Mouse (Mus musculus) CH12.LX (cell line): ENCODE measurements around the gene Sh2d4b. TPM values are rescaled to one million over a fixed set of nuclear protein-coding genes. Genes with fewer than 3 reads are reported as not detected.

Experiments
- DNase-seq: peaks from one replicate; pipeline ENCODE4 v3.0.0-alpha.2; 2013; ENCODE audit errors: extremely low read depth
- H3K27ac ChIP-seq: 2 replicates; pipeline ENCODE4 v1.5.1; 2012; ENCODE audit warnings: low read depth, mild to moderate bottlenecking, control low read depth, moderate library complexity; ENCODE audit not compliant: insufficient read depth
- H3K27me3 ChIP-seq: replicated peaks from 2 replicates; pipeline ENCODE3; 2012; ENCODE audit warnings: inconsistent platforms
- H3K36me3 ChIP-seq, 2 experiments: replicated peaks in 1 of 2; 2 replicates each; pipeline versions ENCODE3 to v1.6.1; 2012; ENCODE audit warnings: inconsistent platforms in 1 of 2, low read length in 1 of 2, mild to moderate bottlenecking in 1 of 2, mixed read lengths in 1 of 2, moderate library complexity in 1 of 2; ENCODE audit not compliant: control insufficient read depth in 1 of 2, insufficient read depth in 1 of 2
- H3K4me1 ChIP-seq, 2 experiments: 2 replicates each; pipeline ENCODE4 v1.6.1; 2012; ENCODE audit warnings: inconsistent platforms in 1 of 2, moderate library complexity in 1 of 2; ENCODE audit not compliant: insufficient read depth in 2 of 2, control insufficient read depth in 1 of 2
- H3K4me2 ChIP-seq: 2 replicates; pipeline ENCODE4 v1.6.1; 2012; ENCODE audit warnings: low read depth, mild to moderate bottlenecking, control low read depth; ENCODE audit not compliant: poor library complexity, insufficient read depth, severe bottlenecking
- H3K4me3 ChIP-seq, 3 experiments: fragments of 150-350 bp in 1 of 3; sonication (generic) in 1 of 3; replicated peaks in 1 of 3; 2 replicates each; pipeline versions ENCODE3 to v1.5.1; 2011 to 2012; ENCODE audit warnings: low read depth in 2 of 3, low read length in 2 of 3, mild to moderate bottlenecking in 2 of 3, moderate library complexity in 2 of 3, control low read depth in 1 of 3, improper control_type of control experiment in 1 of 3, inconsistent platforms in 1 of 3, mixed read lengths in 1 of 3; ENCODE audit not compliant: poor library complexity in 1 of 3
- H3K79me2 ChIP-seq: replicated peaks from 2 replicates; pipeline ENCODE4 v1.6.1; 2012; ENCODE audit warnings: mild to moderate bottlenecking, moderate library complexity; ENCODE audit not compliant: control insufficient read depth, poor library complexity, insufficient read depth, severe bottlenecking; ENCODE audit errors: extremely low read depth
- H3K9ac ChIP-seq: 2 replicates; pipeline ENCODE4 v1.6.1; 2012; ENCODE audit warnings: low read depth, mild to moderate bottlenecking, control low read depth, moderate library complexity; ENCODE audit not compliant: insufficient read depth
- H3K9me3 ChIP-seq: replicated peaks from 2 replicates; pipeline ENCODE3; 2012; ENCODE audit warnings: low read length, inconsistent platforms, mixed read lengths
- CHD2 ChIP-seq: IDR thresholded peaks from 2 replicates; pipeline ENCODE4 v1.6.1; 2011; ENCODE audit warnings: low read length, improper control_type of control experiment
- CTCF ChIP-seq, 2 experiments: IDR thresholded peaks in 1 of 2; conservative IDR thresholded peaks in 1 of 2; 2 replicates each; pipeline ENCODE4 v1.5.1; 2011 to 2012; ENCODE audit warnings: low read depth in 2 of 2, low read length in 2 of 2, improper control_type of control experiment in 1 of 2, inconsistent platforms in 1 of 2, mild to moderate bottlenecking in 1 of 2, moderate library complexity in 1 of 2
- E2F4 ChIP-seq: IDR thresholded peaks from 2 replicates; pipeline ENCODE4 v1.6.1; 2011; ENCODE audit warnings: low read depth, low read length, improper control_type of control experiment; ENCODE audit not compliant: insufficient replicate concordance
- ELF1 ChIP-seq: IDR thresholded peaks from 2 replicates; pipeline ENCODE4 v1.6.1; 2014; ENCODE audit warnings: low read depth, mild to moderate bottlenecking, inconsistent platforms, low read length, improper control_type of control experiment
- EP300 ChIP-seq: IDR thresholded peaks from 2 replicates; pipeline ENCODE4 v1.6.1; 2011; ENCODE audit warnings: low read length, improper control_type of control experiment
- HCFC1 ChIP-seq: IDR thresholded peaks from 2 replicates; pipeline ENCODE4 v1.6.1; 2012; ENCODE audit warnings: low read depth, mild to moderate bottlenecking, inconsistent platforms, low read length, improper control_type of control experiment
- IRF4 ChIP-seq: IDR thresholded peaks from 2 replicates; pipeline ENCODE4 v1.6.1; 2014; ENCODE audit warnings: low read depth, mild to moderate bottlenecking, inconsistent platforms, low read length, improper control_type of control experiment
- JUN ChIP-seq: IDR thresholded peaks from 2 replicates; pipeline ENCODE4 v1.6.1; 2011; ENCODE audit warnings: low read depth, mild to moderate bottlenecking, low read length, improper control_type of control experiment, moderate library complexity; ENCODE audit not compliant: insufficient read depth
- JUND ChIP-seq: conservative IDR thresholded peaks from 2 replicates; pipeline ENCODE4 v1.6.1; 2011; ENCODE audit warnings: low read depth, low read length, improper control_type of control experiment
- KAT2A ChIP-seq: IDR thresholded peaks from 2 replicates; pipeline ENCODE4 v1.6.1; 2012; ENCODE audit warnings: low read length, improper control_type of control experiment, inconsistent platforms; ENCODE audit not compliant: insufficient replicate concordance
- MAFK ChIP-seq: IDR thresholded peaks from 2 replicates; pipeline ENCODE4 v1.6.1; 2011; ENCODE audit warnings: low read length, improper control_type of control experiment; ENCODE audit not compliant: insufficient replicate concordance
- MXI1 ChIP-seq: IDR thresholded peaks from 2 replicates; pipeline ENCODE4 v1.6.1; 2011; ENCODE audit warnings: mild to moderate bottlenecking, low read depth, low read length, improper control_type of control experiment
- MYC ChIP-seq: IDR thresholded peaks from 2 replicates; pipeline ENCODE4 v1.6.1; 2011; ENCODE audit warnings: low read depth, mild to moderate bottlenecking, improper control_type of control experiment, low read length
- POLR2A ChIP-seq: IDR thresholded peaks from 2 replicates; pipeline ENCODE4 v1.6.1; 2011; ENCODE audit warnings: low read depth, mild to moderate bottlenecking, improper control_type of control experiment, low read length
- RAD21 ChIP-seq: IDR thresholded peaks from 2 replicates; pipeline ENCODE4 v1.6.1; 2011; ENCODE audit warnings: low read depth, mild to moderate bottlenecking, low read length, improper control_type of control experiment, moderate library complexity
- UBTF ChIP-seq: IDR thresholded peaks from 2 replicates; pipeline ENCODE4 v1.6.1; 2012; ENCODE audit warnings: low read depth, mild to moderate bottlenecking, inconsistent platforms, low read length, improper control_type of control experiment, moderate library complexity
- USF1 ChIP-seq: IDR thresholded peaks from 2 replicates; pipeline ENCODE4 v1.6.1; 2014; ENCODE audit warnings: low read depth, mild to moderate bottlenecking, inconsistent platforms, low read length, improper control_type of control experiment
- USF2 ChIP-seq: conservative IDR thresholded peaks from 2 replicates; pipeline ENCODE4 v1.6.1; 2011; ENCODE audit warnings: low read depth, low read length, improper control_type of control experiment
- ZMIZ1 ChIP-seq: IDR thresholded peaks from 2 replicates; pipeline ENCODE4 v1.6.1; 2012; ENCODE audit warnings: low read depth, mild to moderate bottlenecking, inconsistent platforms, low read length, improper control_type of control experiment
- ZNF384 ChIP-seq: IDR thresholded peaks from 2 replicates; pipeline ENCODE4 v1.6.1; 2012; ENCODE audit warnings: low read depth, low read length, improper control_type of control experiment, inconsistent platforms
- dilution Hi-C: fragments of 300-500 bp; cut with MboI; formaldehyde crosslinking; loops from 2 replicates; pipeline ENCODE4 v1.14.3; 2020; ENCODE audit warnings: low sequenced_read_pairs; ENCODE audit not compliant: extremely low pct_unique_long_range_greater_than_20kb, extremely low pct_ligation_motif_present
- in situ Hi-C: fragments of 300-500 bp; cut with MboI; formaldehyde crosslinking; loops from 3 replicates; pipeline ENCODE4 v1.14.3; 2019; ENCODE audit warnings: low sequenced_read_pairs, low pct_ligation_motif_present, low pct_unique_long_range_greater_than_20kb, mixed read lengths
- polyA plus RNA-seq: library from polyadenylated mRNA; unstranded; fragments of >175 nt; gene quantifications from 2 replicates; pipeline ENCODE4 v1.2.1, GENCODE M21; 2012; ENCODE audit warnings: low read depth; ENCODE audit not compliant: insufficient read length
- total RNA-seq, 2 experiments: library from RNA; depleted of rRNA; stranded (reverse); fragments of 300-350 nt in 1 of 2; fragments of >200 nt in 1 of 2; gene quantifications; 2 replicates each; pipeline ENCODE4 v1.2.3; 2012 to 2014

Gene Sh2d4b
- total and polyA plus RNA-seq, 3 experiments = 0.04 to 0.17 TPM; not detected in 1

DNA sequence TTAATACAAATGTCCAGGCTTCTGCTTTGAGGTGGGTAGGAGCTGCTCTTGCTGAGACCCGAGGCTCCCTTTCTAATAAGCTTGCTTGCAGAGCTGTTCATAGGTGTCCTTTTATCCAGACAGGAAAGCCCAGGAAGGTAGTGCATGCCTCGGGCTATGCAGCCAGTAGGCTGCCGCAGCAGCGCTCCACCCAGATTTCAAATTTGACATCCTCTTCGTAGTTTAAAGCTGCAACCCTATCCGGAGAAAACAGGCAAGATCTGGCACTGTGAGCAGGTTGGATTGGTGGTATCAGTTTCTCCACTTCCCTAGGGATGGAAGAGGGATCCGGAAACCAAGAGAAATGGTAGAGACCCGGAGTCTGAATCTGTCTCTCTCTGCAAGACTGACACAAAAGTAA, 818 bp upstream of the Sh2d4b start:
- Histone ChIP-seq H3K9me3 (no peaks in the 10 kb centered on the region), H3K4me1 (peaks cover 0 to 14% of the 10 kb centered on the region in 2 experiments; a peak in 2 of 4 replicates), H3K79me2 (no peaks in the 10 kb centered on the region), H3K27ac (no peak overlapping the region), H3K9ac (no peak overlapping the region), H3K36me3 (no peaks in the 10 kb centered on the region), H3K4me2 (no peak overlapping the region), H3K4me3 (no peak overlapping the region), H3K27me3 (peaks cover 2% of the 10 kb centered on the region)
- TF ChIP-seq EP300 (no peak), JUN (no peak), CHD2 (no peak), MYC (no peak), ZMIZ1 (no peak), E2F4 (no peak), MAFK (no peak), ELF1 (no peak), POLR2A (no peak), USF2 (no peak), USF1 (no peak)
- dilution Hi-C loops (no loop called here), in situ Hi-C loops (no loop called here)
- DNase-seq = no peak

DNA sequence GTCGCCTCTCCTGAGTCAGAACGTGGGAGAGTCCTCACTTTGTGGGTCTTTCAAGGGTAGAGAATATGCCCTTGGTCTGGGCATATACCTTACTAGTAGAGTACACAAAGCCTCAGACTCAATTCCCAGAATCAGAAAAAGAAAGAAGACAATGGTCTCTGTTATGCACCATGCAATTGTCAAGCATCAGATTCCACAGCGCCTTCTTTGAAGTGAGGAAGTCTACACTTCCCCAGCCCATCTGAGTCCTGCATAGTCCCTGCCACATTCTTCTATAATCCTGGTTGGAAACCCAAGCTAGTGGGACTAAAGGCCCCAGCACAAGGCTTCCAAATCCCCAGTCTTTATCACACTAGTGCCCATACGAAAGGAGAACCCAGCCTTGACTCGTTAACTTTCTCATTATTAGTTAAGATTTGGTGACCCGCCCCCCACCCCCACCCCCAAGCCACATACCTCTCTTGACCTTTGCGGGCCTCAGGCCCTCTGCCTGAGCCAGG, 690 bp downstream of the Sh2d4b start:
- peaks cover 2% of the 10 kb centered on the region for H3K27me3 ChIP-seq
- H3K9ac ChIP-seq = no peak overlapping the region
- in situ Hi-C loops = no loop called here
- no peak for TF ChIP-seq IRF4
- TF ChIP-seq UBTF = no peak
- no peak for TF ChIP-seq KAT2A
- no peak for TF ChIP-seq HCFC1
- TF ChIP-seq CTCF (conservative IDR thresholded peaks at IDR 0.05 in 1 of 2, IDR thresholded peaks at IDR 0.05 in 1 of 2; ENCODE audit: low read depth in 2 of 2, low read length in 2 of 2) = no peak
- no peak for TF ChIP-seq MYC
- TF ChIP-seq JUND = no peak
- TF ChIP-seq RAD21 = no peak
- no peak for TF ChIP-seq MXI1
- TF ChIP-seq POLR2A = no peak
- no peak for TF ChIP-seq ZNF384
- no peak for TF ChIP-seq E2F4
- no peak overlapping the region for H3K4me3 ChIP-seq
- DNase-seq = no peak
- H3K9me3 ChIP-seq = no peaks in the 10 kb centered on the region
- no peak overlapping the region for H3K27ac ChIP-seq
- no peaks in the 10 kb centered on the region for H3K79me2 ChIP-seq
- dilution Hi-C loops = no loop called here
- no peaks in the 10 kb centered on the region for H3K36me3 ChIP-seq
- H3K4me1 ChIP-seq = peaks cover 0 to 14% of the 10 kb centered on the region in 2 experiments; a peak in 2 of 4 replicates
- no peak overlapping the region for H3K4me2 ChIP-seq
